Comparison of ENCODE assay signal across 19 mouse cellular contexts in genomic region chr6:115591692-115592359, GRCm38 (mm10). TPM values are rescaled to one million over a fixed set of nuclear protein-coding genes. Genes with fewer than 3 reads are reported as not detected.
A peak's percentile ranks its signal among the peaks of the same experiment; 100 is the strongest.
DNase-seq lines count a peak whose midpoint lies in the region; ATAC-seq and TF ChIP-seq lines count a peak whose summit lies in the region.
"Had no signal": no experiment of that assay in that cellular context is flagged by ENCODE, and none has a peak within 500 bp of the region (broad histone marks: within the 10 kb centered on the region; RNA-seq: fewer than 3 reads in every experiment).

No protein-coding gene starts in this region.

- no peak for ATAC-seq in kidney, postnatal 0 days (replicated peaks; ENCODE audit: low FRiP score, low read depth)
- ATAC-seq in liver, embryonic 16.5 days (ENCODE audit: low read depth): 0 out of 2 replicates have a peak, but pooled peaks have one; percentile 33
- ATAC-seq: forebrain, embryonic 15.5 days had no signal

- H3K27me3 ChIP-seq in kidney, postnatal 0 days (ENCODE audit: insufficient read depth, low read length): no peaks in the 10 kb centered on the region
- H3K27me3 ChIP-seq in liver, embryonic 16.5 days (ENCODE audit: control insufficient read depth, insufficient read depth, low read depth, low read length): no peaks in the 10 kb centered on the region
- H3K27me3 ChIP-seq: forebrain, embryonic 15.5 days; heart, embryonic 12.5 days; hindbrain, embryonic 15.5 days; midbrain, embryonic 12.5 days; neural tube, embryonic 15.5 days had no signal

- no peaks in the 10 kb centered on the region for H3K9me3 ChIP-seq in kidney, postnatal 0 days (replicated peaks; ENCODE audit: low read length)
- no peaks in the 10 kb centered on the region for H3K9me3 ChIP-seq in liver, embryonic 16.5 days (replicated peaks; ENCODE audit: control insufficient read depth, low read length)
- H3K9me3 ChIP-seq: forebrain, embryonic 15.5 days; heart, embryonic 12.5 days; hindbrain, embryonic 15.5 days; limb, embryonic 10.5 days; midbrain, embryonic 12.5 days; neural tube, embryonic 15.5 days had no signal

- H3K4me2 ChIP-seq in kidney, postnatal 0 days (ENCODE audit: low read length): peak overlapping the region; percentile 30
- peak overlapping the region; percentile 38 for H3K4me2 ChIP-seq in liver, embryonic 16.5 days (ENCODE audit: low read depth, low read length)
- H3K4me2 ChIP-seq: forebrain, embryonic 15.5 days; hindbrain, embryonic 15.5 days; midbrain, embryonic 12.5 days; neural tube, embryonic 15.5 days had no signal

- no peak for TF ChIP-seq CTCF in kidney, postnatal 0 days (IDR thresholded peaks at IDR 0.05; ENCODE audit: low read depth)

- H3K4me3 ChIP-seq in kidney, postnatal 0 days (replicated peaks; ENCODE audit: low read depth, low read length): no peak overlapping the region
- H3K4me3 ChIP-seq in liver, embryonic 16.5 days (ENCODE audit: low read depth, low read length): peak overlapping the region; percentile 46
- H3K4me3 ChIP-seq: forebrain, embryonic 15.5 days; heart, embryonic 12.5 days; hindbrain, embryonic 15.5 days; limb, embryonic 10.5 days; midbrain, embryonic 12.5 days; neural tube, embryonic 15.5 days had no signal

- no peak for DNase-seq in kidney, postnatal 0 days (ENCODE audit: low spot score)
- no peak for DNase-seq in kidney, adult 11 months
- peak; percentile 36 for DNase-seq in large intestine, adult 2 months (ENCODE audit: low read depth, low spot score)
- no peak for DNase-seq in c-Kit-positive CD71-positive TER-119-positive erythroid progenitor cells, embryonic 14.5 days (ENCODE audit: low spot score)
- no peak for DNase-seq in adrenal gland, adult (ENCODE audit: inconsistent age in 2 of 2, low spot score in 1 of 2)
- DNase-seq in heart, adult 11 months: no peak
- DNase-seq: cerebellum, postnatal 14 days; heart, postnatal 36 days; lung, postnatal 4 days; right cerebral cortex, postnatal 4 days; thymus, adult 2 months had no signal

- no peak overlapping the region for H3K9ac ChIP-seq in kidney, postnatal 0 days (ENCODE audit: low read depth, low read length)
- H3K9ac ChIP-seq in liver, embryonic 16.5 days (ENCODE audit: low read depth, low read length): peak overlapping the region; percentile 29
- H3K9ac ChIP-seq: forebrain, embryonic 15.5 days; heart, embryonic 12.5 days; hindbrain, embryonic 15.5 days; lung, embryonic 14.5 days; midbrain, embryonic 12.5 days; neural tube, embryonic 15.5 days had no signal

- H3K27ac ChIP-seq in kidney, postnatal 0 days: no peak overlapping the region
- H3K27ac ChIP-seq in liver, embryonic 16.5 days (ENCODE audit: low read length): peak overlapping the region; percentile 19
- H3K27ac ChIP-seq: forebrain, embryonic 15.5 days; hindbrain, embryonic 15.5 days; limb, embryonic 10.5 days; midbrain, embryonic 12.5 days; neural tube, embryonic 15.5 days had no signal

- no peaks in the 10 kb centered on the region for H3K4me1 ChIP-seq in kidney, postnatal 0 days (replicated peaks; ENCODE audit: insufficient read depth, low read length)
- H3K4me1 ChIP-seq in liver, embryonic 16.5 days (ENCODE audit: control insufficient read depth, low read depth, low read length): no peaks in the 10 kb centered on the region
- H3K4me1 ChIP-seq: forebrain, embryonic 15.5 days; hindbrain, embryonic 15.5 days; midbrain, embryonic 12.5 days; neural tube, embryonic 15.5 days had no signal

- no peaks in the 10 kb centered on the region for H3K36me3 ChIP-seq in kidney, postnatal 0 days (ENCODE audit: insufficient read depth, low read length)
- no peaks in the 10 kb centered on the region for H3K36me3 ChIP-seq in liver, embryonic 16.5 days (ENCODE audit: control insufficient read depth, insufficient read depth)
- H3K36me3 ChIP-seq: forebrain, embryonic 15.5 days; heart, embryonic 12.5 days; hindbrain, embryonic 15.5 days; limb, embryonic 10.5 days; midbrain, embryonic 12.5 days; neural tube, embryonic 15.5 days had no signal

- WGBS in kidney, postnatal 0 days: 72% methylated on average over 19 of the region's 19 CpGs
- 28% methylated on average over 19 of the region's 19 CpGs for WGBS in large intestine, adult 2 months
- WGBS in liver, embryonic 16.5 days (ENCODE audit: insufficient replicate concordance): 70% methylated on average over 19 of the region's 19 CpGs

RNA-seq across cellular contexts. Expression of gene Mkrn2os, which starts 0.6 kb away (rescaled TPM):
- polyA plus RNA-seq in kidney, postnatal 0 days (2015; fragmentation: Nextera tagmentation; extraction: Ambion mirVana): 7.6 and 8.3 TPM in 2 replicates
- polyA plus RNA-seq in large intestine, adult 2 months (2012; rRNA removed): 116 and 141 TPM in 2 replicates
- polyA plus RNA-seq in liver, embryonic 16.5 days (2015; fragmentation: Nextera tagmentation; extraction: Ambion mirVana): 10.8 and 12.5 TPM in 2 replicates

RNA-seq across cellular contexts. Expression of gene Mkrn2, which starts 9.9 kb away (rescaled TPM):
- polyA plus RNA-seq in kidney, postnatal 0 days (2015; fragmentation: Nextera tagmentation; extraction: Ambion mirVana): 27.4 and 28.2 TPM in 2 replicates
- polyA plus RNA-seq in large intestine, adult 2 months (2012; rRNA removed): 35.6 and 51.8 TPM in 2 replicates
- 7.8 and 8.6 TPM in 2 replicates for polyA plus RNA-seq in liver, embryonic 16.5 days (2015; fragmentation: Nextera tagmentation; extraction: Ambion mirVana)

RNA-seq across cellular contexts. Expression of gene Tsen2, which starts 47.4 kb away (rescaled TPM):
- polyA plus RNA-seq in kidney, postnatal 0 days (2015; fragmentation: Nextera tagmentation; extraction: Ambion mirVana): 18.5 and 21.3 TPM in 2 replicates
- polyA plus RNA-seq in large intestine, adult 2 months (2012; rRNA removed): 3.8 and 4.1 TPM in 2 replicates
- 7.6 and 8.5 TPM in 2 replicates for polyA plus RNA-seq in liver, embryonic 16.5 days (2015; fragmentation: Nextera tagmentation; extraction: Ambion mirVana)
